Mouse (Mus musculus) forebrain, embryonic 16.5 days (tissue): ENCODE measurements around the gene Strbp. TPM values are rescaled to one million over a fixed set of nuclear protein-coding genes. Genes with fewer than 3 reads are reported as not detected.

Source experiments
- ATAC-seq: fragments of 200-750 bp; cut with Nextera tagmentation; 2 replicates; pipeline ENCODE4 v1.8.0; 2017; ENCODE audit warnings: mild to moderate bottlenecking, moderate library complexity
- H3K27ac ChIP-seq: fragments of 300-500 bp; sonication (generic); 2 replicates; pipeline ENCODE4 v1.5.1; 2014; ENCODE audit warnings: low read length, control low read depth
- H3K27me3 ChIP-seq: fragments of 300-500 bp; sonication (generic); replicated peaks from 2 replicates; pipeline ENCODE4 v1.6.1; 2014; ENCODE audit warnings: low read length; ENCODE audit not compliant: control insufficient read depth, insufficient read depth
- H3K36me3 ChIP-seq: fragments of 300-500 bp; sonication (generic); 2 replicates; pipeline ENCODE4 v1.6.1; 2014; ENCODE audit not compliant: control insufficient read depth, insufficient read depth
- H3K4me1 ChIP-seq: fragments of 300-500 bp; sonication (generic); replicated peaks from 2 replicates; pipeline ENCODE4 v1.6.1; 2014; ENCODE audit warnings: low read length; ENCODE audit not compliant: control insufficient read depth, insufficient read depth
- H3K4me2 ChIP-seq: fragments of 300-500 bp; sonication (generic); 2 replicates; pipeline ENCODE4 v1.6.1; 2014; ENCODE audit warnings: mild to moderate bottlenecking, low read length, control low read depth
- H3K4me3 ChIP-seq: fragments of 300-500 bp; sonication (generic); replicated peaks from 2 replicates; pipeline ENCODE4 v1.5.1; 2014; ENCODE audit warnings: mild to moderate bottlenecking, low read length, control low read depth
- H3K9ac ChIP-seq: fragments of 300-500 bp; sonication (generic); replicated peaks from 2 replicates; pipeline ENCODE4 v1.6.1; 2014; ENCODE audit warnings: low read depth, low read length, control low read depth
- H3K9me3 ChIP-seq: fragments of 300-500 bp; sonication (generic); 2 replicates; pipeline ENCODE4 v1.6.1; 2016; ENCODE audit warnings: low read length; ENCODE audit not compliant: control insufficient read depth
- WGBS: fragments of 180-500 bp; shearing (Covaris S2); extraction: QIAGEN DNeasy Blood & Tissue Kit; methylation state at CpG from one replicate; pipeline ENCODE4 v1.1.7; 2014; 5-methylcytosine and 5-hydroxymethylcytosine counted together
- polyA plus RNA-seq: library from polyadenylated mRNA; unstranded; fragments of >200 nt; fragmentation: Nextera tagmentation; extraction: Ambion mirVana; gene quantifications from 2 replicates; pipeline ENCODE4 v1.2.1, GENCODE M21; 2015

Strbp gene
- polyA plus RNA-seq, 1 experiment from 2014 or later = 111 TPM

DNA sequence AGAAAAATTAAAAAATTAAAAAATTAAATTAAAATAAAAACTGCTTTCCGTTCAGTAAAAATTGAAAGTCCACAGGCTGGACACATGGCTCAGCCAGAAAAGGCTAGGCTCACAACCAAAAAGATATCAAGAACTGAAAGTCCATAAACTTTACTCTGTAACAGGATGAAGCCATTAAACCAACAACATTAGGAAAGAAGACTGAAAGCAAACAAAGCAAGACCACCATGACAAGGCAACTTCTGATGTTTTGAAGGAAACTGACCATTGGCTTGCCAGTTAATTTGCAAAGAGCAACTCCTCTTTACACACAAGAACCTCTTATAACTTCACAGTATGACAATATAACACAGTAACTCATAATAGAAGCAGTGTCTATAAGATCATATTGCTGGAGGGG, 54.7 kb downstream of the Strbp start:
- ATAC-seq = no peak
- 98% methylated on average over 1 of the region's 1 CpGs for WGBS
- no peaks in the 10 kb centered on the region for H3K4me1 ChIP-seq
- H3K4me2 ChIP-seq = no peak overlapping the region
- no peak overlapping the region for H3K9ac ChIP-seq
- no peak overlapping the region for H3K27ac ChIP-seq
- H3K27me3 ChIP-seq = no peaks in the 10 kb centered on the region
- H3K9me3 ChIP-seq = no peaks in the 10 kb centered on the region
- no peaks in the 10 kb centered on the region; the same call in 1 of the 2 replicates for H3K36me3 ChIP-seq
- no peak overlapping the region for H3K4me3 ChIP-seq

DNA sequence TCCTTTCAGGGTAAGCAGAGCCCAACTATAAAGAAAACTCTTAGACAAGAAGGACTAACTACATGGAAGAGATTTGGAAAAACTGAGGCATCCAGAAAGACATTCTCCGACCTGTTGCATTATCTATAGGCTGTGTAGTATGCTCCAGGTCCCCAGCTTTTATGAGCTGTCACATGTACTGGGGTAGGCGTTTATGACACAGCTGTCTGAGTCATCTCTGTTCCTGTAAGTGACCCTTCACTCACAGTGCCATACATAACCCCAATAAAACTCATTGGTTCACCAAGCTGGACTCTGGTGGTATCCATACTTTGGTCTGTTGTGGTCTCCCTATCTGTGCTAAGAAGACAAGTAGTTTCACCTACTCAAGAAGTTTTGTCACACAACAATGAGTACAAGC, 80.3 kb downstream of the Strbp start:
- H3K4me3 ChIP-seq = no peak overlapping the region
- 86% methylated on average over 2 of the region's 2 CpGs for WGBS
- no peak overlapping the region for H3K27ac ChIP-seq
- H3K4me1 ChIP-seq = no peaks in the 10 kb centered on the region
- H3K9ac ChIP-seq = no peak overlapping the region
- H3K9me3 ChIP-seq = no peaks in the 10 kb centered on the region
- peaks cover 7% of the 10 kb centered on the region for H3K36me3 ChIP-seq
- H3K27me3 ChIP-seq = no peaks in the 10 kb centered on the region
- no peak for ATAC-seq
- no peak overlapping the region for H3K4me2 ChIP-seq

DNA sequence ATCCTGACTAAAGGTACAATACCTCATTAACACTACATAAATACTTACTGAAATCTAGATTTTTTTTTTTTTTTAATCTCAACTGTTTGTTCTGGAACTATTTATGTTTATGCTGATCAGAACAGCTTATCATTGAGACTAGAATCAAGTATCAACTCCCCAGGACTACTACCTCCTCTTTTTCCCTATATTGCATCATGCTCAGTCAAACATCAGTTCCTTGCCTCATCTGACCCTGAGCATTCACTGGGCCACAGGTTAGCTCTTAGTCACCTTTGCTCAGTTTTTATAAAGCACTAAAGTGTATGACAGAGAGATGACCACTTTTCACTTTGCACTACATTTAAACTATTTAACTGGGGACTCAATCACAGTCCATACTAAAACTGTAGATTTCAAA, 115.7 kb downstream of the Strbp start:
- H3K36me3 ChIP-seq = 0 out of 2 replicates have a peak, but pooled peaks cover 2% of the 10 kb centered on the region
- H3K4me1 ChIP-seq = no peaks in the 10 kb centered on the region
- ATAC-seq = no peak
- H3K9me3 ChIP-seq = no peaks in the 10 kb centered on the region
- no peak overlapping the region for H3K4me3 ChIP-seq
- H3K9ac ChIP-seq = no peak overlapping the region
- no peaks in the 10 kb centered on the region for H3K27me3 ChIP-seq
- H3K27ac ChIP-seq = no peak overlapping the region
- no peak overlapping the region for H3K4me2 ChIP-seq

DNA sequence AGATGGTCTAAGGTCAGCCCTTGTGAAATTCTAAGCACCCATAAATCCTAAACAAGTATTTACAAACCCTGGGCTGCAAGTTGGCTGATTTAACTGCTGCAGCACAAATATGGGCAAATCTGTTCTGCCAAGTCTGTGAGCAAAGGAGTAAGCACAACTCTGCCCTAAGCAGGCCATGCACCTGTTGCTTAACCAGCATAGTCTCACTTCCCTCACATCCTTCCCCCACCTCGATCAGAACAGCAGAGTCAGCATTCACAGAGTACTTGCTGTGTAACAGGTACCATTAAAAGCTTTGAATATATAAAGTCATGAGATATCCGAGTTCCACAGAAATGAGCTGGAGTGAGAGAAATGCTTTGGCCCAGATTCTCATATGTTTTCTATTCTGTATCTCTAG, 125.5 kb downstream of the Strbp start:
- H3K4me2 ChIP-seq = no peak overlapping the region
- no peaks in the 10 kb centered on the region for H3K27me3 ChIP-seq
- H3K4me1 ChIP-seq = no peaks in the 10 kb centered on the region
- H3K4me3 ChIP-seq = no peak overlapping the region
- H3K36me3 ChIP-seq = no peaks in the 10 kb centered on the region; the same call in 1 of the 2 replicates
- H3K27ac ChIP-seq = no peak overlapping the region
- 92% methylated on average over 2 of the region's 2 CpGs for WGBS
- no peak overlapping the region for H3K9ac ChIP-seq
- ATAC-seq = no peak
- H3K9me3 ChIP-seq = no peaks in the 10 kb centered on the region

DNA sequence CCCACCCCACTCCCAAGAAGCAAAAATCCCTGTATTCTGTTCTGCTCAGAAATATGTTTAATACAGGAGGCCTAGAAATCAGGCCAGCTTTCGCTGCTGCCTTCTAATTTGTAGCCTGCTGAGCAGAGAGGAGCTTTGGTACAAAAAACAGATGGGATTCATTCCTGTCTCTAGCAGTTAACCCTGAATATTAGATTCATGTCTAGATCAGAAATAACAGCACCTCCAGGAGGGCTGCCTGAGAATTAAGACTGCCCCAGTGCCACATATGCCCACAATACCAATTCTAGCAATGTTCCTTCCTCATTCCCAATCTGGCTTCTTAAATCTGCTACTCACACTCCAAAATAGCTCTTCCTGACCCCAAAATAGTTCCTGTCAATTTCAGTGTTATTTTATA, 127.0 kb downstream of the Strbp start:
- WGBS = 85% methylated on average over 1 of the region's 1 CpGs
- H3K4me2 ChIP-seq = no peak overlapping the region
- H3K4me1 ChIP-seq = no peaks in the 10 kb centered on the region
- no peak overlapping the region for H3K9ac ChIP-seq
- no peaks in the 10 kb centered on the region; the same call in 1 of the 2 replicates for H3K36me3 ChIP-seq
- no peak overlapping the region for H3K27ac ChIP-seq
- no peak overlapping the region for H3K4me3 ChIP-seq
- H3K9me3 ChIP-seq = no peaks in the 10 kb centered on the region
- no peak for ATAC-seq
- H3K27me3 ChIP-seq = no peaks in the 10 kb centered on the region

DNA sequence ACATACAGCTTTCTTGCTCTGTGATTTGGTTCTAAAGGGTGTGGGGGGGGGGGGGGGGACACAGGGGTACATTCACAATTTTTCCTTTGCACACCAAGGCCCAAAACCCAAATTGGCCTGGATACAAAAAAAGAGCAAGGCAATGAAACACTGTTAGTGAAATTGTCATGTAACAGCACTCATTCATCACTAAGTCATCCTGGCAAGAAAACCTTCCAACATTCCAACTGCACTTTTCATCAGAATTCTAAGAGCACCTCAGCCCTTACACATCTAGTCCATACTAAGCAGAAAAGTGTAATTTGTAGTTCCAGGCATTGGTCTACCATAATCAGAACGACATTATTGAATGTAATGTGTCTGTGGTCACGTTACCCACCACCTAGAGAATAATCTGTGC, 131.5 kb downstream of the Strbp start:
- no peak overlapping the region for H3K9ac ChIP-seq
- H3K4me2 ChIP-seq = no peak overlapping the region
- H3K27me3 ChIP-seq = no peaks in the 10 kb centered on the region
- peaks cover 7% of the 10 kb centered on the region for H3K36me3 ChIP-seq
- H3K9me3 ChIP-seq = no peaks in the 10 kb centered on the region
- no peaks in the 10 kb centered on the region for H3K4me1 ChIP-seq
- no peak overlapping the region for H3K4me3 ChIP-seq
- H3K27ac ChIP-seq = no peak overlapping the region
- 95% methylated on average over 2 of the region's 2 CpGs for WGBS
- no peak for ATAC-seq

DNA sequence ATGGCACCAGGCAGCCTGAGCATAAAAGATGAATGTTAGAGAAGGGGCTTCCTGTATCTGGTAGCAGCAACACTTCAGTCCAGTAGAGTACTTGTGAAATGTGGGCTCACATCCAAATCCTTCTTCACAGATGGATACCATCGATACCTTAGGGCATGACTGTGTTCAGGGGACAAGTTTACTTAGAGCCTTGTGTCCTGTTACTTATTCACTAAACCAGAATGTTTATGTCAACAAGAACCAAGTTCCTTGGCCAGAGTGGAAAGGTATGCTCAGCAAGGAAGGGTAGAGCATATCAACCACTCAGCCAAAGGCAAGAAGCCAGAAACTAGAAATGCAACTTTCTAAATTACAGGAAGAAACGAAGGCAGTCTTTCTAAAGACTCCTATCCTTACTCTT, 133.0 kb downstream of the Strbp start:
- WGBS = 75% methylated on average over 2 of the region's 2 CpGs
- no peak overlapping the region for H3K4me2 ChIP-seq
- no peak overlapping the region for H3K9ac ChIP-seq
- H3K9me3 ChIP-seq = no peaks in the 10 kb centered on the region
- no peak overlapping the region for H3K27ac ChIP-seq
- H3K4me1 ChIP-seq = no peaks in the 10 kb centered on the region
- H3K36me3 ChIP-seq = peaks cover 14% of the 10 kb centered on the region
- no peaks in the 10 kb centered on the region for H3K27me3 ChIP-seq
- no peak overlapping the region for H3K4me3 ChIP-seq
- no peak for ATAC-seq

DNA sequence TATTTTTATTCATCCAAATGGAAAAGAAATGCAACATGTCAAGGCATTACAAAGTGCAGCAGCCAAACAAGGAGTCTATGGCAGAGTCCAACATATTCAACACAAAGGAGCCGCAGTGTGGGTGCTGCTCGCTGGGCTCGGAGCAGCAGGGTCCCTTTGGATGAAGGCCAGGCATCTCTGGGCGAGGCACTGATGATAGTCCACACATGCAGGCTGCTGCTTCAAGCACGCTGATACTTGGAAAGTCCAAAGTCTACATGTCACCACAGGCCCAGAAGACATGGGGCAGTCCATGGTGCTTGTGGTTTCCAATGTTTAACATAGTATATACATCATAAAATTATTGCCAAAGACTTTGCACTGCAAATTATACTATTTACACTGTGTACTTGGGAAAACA, 133.8 kb downstream of the Strbp start:
- H3K4me3 ChIP-seq = no peak overlapping the region
- no peak overlapping the region for H3K27ac ChIP-seq
- 51% methylated on average over 5 of the region's 5 CpGs for WGBS
- H3K9me3 ChIP-seq = no peaks in the 10 kb centered on the region
- no peak for ATAC-seq
- no peaks in the 10 kb centered on the region for H3K27me3 ChIP-seq
- no peak overlapping the region for H3K9ac ChIP-seq
- H3K36me3 ChIP-seq = peaks cover 19% of the 10 kb centered on the region
- H3K4me1 ChIP-seq = no peaks in the 10 kb centered on the region
- H3K4me2 ChIP-seq = no peak overlapping the region

DNA sequence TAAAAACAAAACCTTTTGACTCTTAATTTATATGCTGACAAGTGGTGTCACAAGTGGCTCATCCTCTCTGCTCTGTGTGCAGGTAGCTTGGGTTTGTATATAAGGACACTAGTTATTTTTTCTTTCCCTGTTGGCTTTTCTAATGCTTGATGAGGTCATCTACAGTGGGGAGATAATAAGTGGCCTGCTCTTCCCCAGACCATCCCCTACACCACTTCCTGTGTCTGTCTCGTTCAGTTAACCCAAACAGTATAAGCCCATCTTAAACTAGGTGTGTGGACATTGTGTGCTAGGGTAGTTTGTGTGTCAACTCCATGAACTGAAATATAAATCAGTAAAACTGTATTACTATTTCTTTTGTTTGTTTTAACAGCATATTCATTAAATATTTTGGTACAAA, 137.6 kb downstream of the Strbp start:
- ATAC-seq = no peak
- Histone ChIP-seq H3K4me2 (no peak overlapping the region), H3K27ac (no peak overlapping the region), H3K27me3 (no peaks in the 10 kb centered on the region), H3K9me3 (no peaks in the 10 kb centered on the region), H3K36me3 (peaks cover 44% of the 10 kb centered on the region), H3K4me3 (no peak overlapping the region), H3K4me1 (no peaks in the 10 kb centered on the region), H3K9ac (no peak overlapping the region)
- 96% methylated on average over 1 of the region's 1 CpGs for WGBS

DNA sequence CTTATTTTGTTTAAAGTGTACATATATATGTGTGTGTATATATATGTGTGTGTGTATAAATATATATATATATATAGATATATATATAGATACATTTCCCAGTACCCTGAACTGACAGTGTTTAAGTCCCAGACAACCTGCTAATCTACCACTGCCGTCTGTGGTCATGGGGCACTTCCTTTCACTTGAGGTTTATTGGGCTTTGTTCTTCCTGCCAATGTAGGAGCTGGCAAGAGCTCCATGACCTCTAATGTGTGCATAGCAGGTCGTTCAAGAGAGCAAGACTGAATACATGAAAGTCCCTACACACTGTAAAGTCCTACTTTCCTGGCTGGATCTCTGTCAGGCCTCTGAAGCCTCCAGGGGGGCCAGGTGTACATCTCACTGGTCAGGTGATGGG, 138.1 kb downstream of the Strbp start:
- WGBS = 60% methylated on average over 2 of the region's 2 CpGs
- Histone ChIP-seq H3K9ac (no peak overlapping the region), H3K27ac (no peak overlapping the region), H3K4me3 (no peak overlapping the region), H3K4me1 (no peaks in the 10 kb centered on the region), H3K36me3 (peaks cover 47% of the 10 kb centered on the region), H3K27me3 (no peaks in the 10 kb centered on the region), H3K9me3 (no peaks in the 10 kb centered on the region), H3K4me2 (no peak overlapping the region)
- no peak for ATAC-seq
